Mouse (Mus musculus) adrenal gland, postnatal 0 days (tissue): ENCODE results near the gene Ncaph2. TPM values are rescaled to one million over a fixed set of nuclear protein-coding genes. Genes with fewer than 3 reads are reported as not detected.

Experiments used
- microRNA-seq: library from miRNA; unstranded; fragments of <30 nt; microRNA quantifications from one replicate; pipeline ENCODE4, GENCODE M21; 2016; ENCODE audit warnings: borderline replicate concordance; ENCODE audit not compliant: insufficient number of aligned reads
- polyA plus RNA-seq: library from polyadenylated mRNA; unstranded; fragments of >200 nt; fragmentation: Nextera tagmentation; extraction: Ambion mirVana; gene quantifications from 2 replicates; pipeline ENCODE4 v1.2.1, GENCODE M21; 2015

The Ncaph2 gene
- 106 and 112 TPM in 2 replicates for polyA plus RNA-seq

GRCm38 (mm10) chr15:89355241-89356187 lies at the start of gene Ncaph2, which contains the start of gene Lmf2:
Gene Ncaph2, plus strand, starts transcription at chr15:89355719.
Gene Lmf2, minus strand, starts transcription at chr15:89355659.

GRCm38 (mm10) chr15:89315190-89315731 lies 40.3 kb upstream of the Ncaph2 start, which contains the start of gene Sbf1:
Gene Sbf1, minus strand, starts transcription at chr15:89315311.

GRCm38 (mm10) chr15:89322670-89323522 lies 32.6 kb upstream of the Ncaph2 start, which contains the start of gene Adm2:
Gene Adm2, plus strand, starts transcription at chr15:89322720.

DNA sequence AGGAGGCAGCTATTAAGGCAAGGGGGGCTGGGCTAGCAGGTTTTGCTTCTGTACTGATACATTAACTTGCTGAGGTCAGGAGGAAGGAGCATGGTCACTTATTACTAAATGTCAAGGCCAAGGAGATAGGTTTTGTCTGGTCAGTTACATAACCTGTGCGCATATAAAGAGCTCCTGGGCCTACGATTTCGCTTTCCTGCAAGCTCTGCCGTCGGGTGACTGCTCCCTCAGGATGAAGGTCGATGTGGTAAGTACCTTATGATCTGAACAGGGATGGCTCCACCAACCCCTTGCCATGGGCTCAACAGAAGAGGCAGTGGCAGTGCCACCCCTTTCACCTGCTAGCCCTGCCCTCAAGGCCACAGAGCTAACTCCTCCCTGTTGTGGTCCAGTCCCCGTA lies 21.2 kb upstream of the Ncaph2 start, which contains the start of gene Miox:
Gene Miox (plus strand): TSS at position 128 of the 400 bp plus-strand sequence.

GRCm38 (mm10) chr15:89373762-89374248 lies 18.3 kb downstream of the Ncaph2 start, which contains the start of gene Sco2:
Gene Sco2, minus strand, starts transcription at chr15:89373846.

DNA sequence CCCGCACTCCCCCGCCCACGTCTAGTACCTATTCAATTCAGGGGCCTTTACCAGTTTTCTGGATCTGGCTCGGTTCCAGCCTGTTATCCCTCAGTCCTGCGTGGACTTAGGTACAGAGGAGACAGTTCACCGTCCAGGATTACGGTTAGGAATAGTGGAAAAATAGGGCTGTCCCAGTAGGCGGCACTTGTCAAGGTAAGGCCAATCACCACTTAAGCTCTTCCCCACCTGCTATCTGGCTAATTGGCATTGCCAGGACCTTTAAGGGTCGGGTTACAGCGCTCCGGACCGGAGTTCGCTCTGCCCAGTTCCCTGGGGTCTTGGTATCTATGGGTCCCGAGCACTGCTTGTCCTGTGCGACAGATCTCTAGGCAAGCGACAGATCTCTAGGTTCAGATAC lies 21.4 kb downstream of the Ncaph2 start, which contains the start of gene Tymp:
Gene Tymp (minus strand): TSS at position 83 of the 400 bp plus-strand sequence.

DNA sequence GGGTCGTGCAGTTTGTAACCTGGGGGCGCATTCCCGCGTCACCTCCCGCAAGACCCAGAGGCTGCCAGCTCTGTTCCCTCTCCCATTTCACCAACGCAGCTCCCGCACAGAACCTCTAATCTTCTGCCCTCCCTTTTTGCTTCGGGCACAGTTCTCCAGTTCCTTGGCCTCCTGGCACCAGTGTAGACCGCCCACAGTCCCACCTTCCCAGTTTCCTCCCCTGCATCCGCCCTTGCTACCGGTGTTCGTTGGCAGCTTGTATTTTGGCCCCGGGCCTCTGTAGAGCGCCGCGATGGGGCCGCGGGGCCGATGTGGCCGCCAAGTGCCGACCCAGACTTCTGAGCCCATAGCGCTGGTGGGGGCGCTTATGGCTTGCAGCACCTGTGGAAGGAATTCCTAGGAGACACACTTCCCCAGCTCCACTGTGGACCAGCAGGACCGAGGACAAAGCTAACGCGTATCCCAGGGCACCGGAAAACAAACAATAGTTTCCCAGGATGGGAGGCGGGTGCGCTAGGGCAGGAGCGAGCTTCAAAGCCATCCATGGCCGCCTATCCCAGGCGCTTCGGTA lies 23.4 kb downstream of the Ncaph2 start, which contains the start of gene Odf3b:
Gene Odf3b (minus strand): TSS at position 452 of the 571 bp plus-strand sequence.

GRCm38 (mm10) chr15:89384617-89385016 lies 29.1 kb downstream of the Ncaph2 start, which contains the start of gene Klhdc7b:
Gene Klhdc7b, plus strand, starts transcription at chr15:89384917.

DNA sequence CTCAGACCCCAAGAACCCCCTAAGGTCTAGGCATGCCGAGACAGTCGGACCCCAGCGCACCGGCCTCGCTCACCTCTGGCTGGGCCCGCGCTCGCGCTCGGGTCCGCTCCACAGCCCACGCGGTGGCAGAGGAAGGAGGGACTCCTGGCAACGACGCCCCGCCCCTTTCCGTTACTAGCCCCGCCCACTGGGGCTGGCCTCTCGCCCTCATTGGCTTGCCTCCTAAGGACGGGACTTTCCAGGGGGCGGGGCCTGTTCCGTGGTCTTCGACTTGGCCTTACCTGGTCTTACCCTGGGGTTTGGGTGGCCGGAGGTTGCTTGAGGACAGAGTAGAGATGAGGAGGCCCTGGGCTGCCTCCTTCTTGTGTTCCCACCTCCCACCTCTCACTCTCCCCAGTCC lies 54.6 kb downstream of the Ncaph2 start, which contains the start of gene Syce3:
Gene Syce3 (minus strand): TSS at position 386 of the 400 bp plus-strand sequence.

Small RNA genes lying within 50 kb of the gene (microRNA-seq; reads per million reads assigned to microRNA genes)
- gene Mir6959, result not detected

Other genes with a start within 250 kb of the Ncaph2 start
- gene Tubgcp6, start 232.6 kb upstream of the Ncaph2 start, polyA plus RNA-seq, result 4.6 and 5.7 TPM in 2 replicates
- gene Hdac10, start 227.0 kb upstream of the Ncaph2 start, polyA plus RNA-seq, result 12.6 and 15.6 TPM in 2 replicates
- 6.6 and 7.4 TPM in 2 replicates for gene Mapk12, start 215.0 kb upstream of the Ncaph2 start, polyA plus RNA-seq
- gene Mapk11, start 206.1 kb upstream of the Ncaph2 start, polyA plus RNA-seq, result 6.2 and 8.2 TPM in 2 replicates
- 70.4 and 71.3 TPM in 2 replicates for gene Plxnb2, start 174.9 kb upstream of the Ncaph2 start, polyA plus RNA-seq
- 6.5 and 8.6 TPM in 2 replicates for gene Dennd6b, start 159.2 kb upstream of the Ncaph2 start, polyA plus RNA-seq
- 22.2 and 28.0 TPM in 2 replicates for gene Ppp6r2, start 144.2 kb upstream of the Ncaph2 start, polyA plus RNA-seq
- 27.9 and 28.9 TPM in 2 replicates for gene Sbf1, start 40.4 kb upstream of the Ncaph2 start, polyA plus RNA-seq
- not detected in 2 replicates for gene Adm2, start 33.0 kb upstream of the Ncaph2 start, polyA plus RNA-seq
- gene Miox, start 21.3 kb upstream of the Ncaph2 start, polyA plus RNA-seq, result 0.91 and 1.5 TPM in 2 replicates
- gene Lmf2, start 60 bp upstream of the Ncaph2 start, polyA plus RNA-seq, result 29.0 and 38.5 TPM in 2 replicates
- gene Sco2, start 18.1 kb downstream of the Ncaph2 start, polyA plus RNA-seq, result 5.9 and 6.7 TPM in 2 replicates
- 1.3 and 2.4 TPM in 2 replicates for gene Tymp, start 21.3 kb downstream of the Ncaph2 start, polyA plus RNA-seq
- 0.16 and 0.48 TPM in 2 replicates for gene Odf3b, start 23.6 kb downstream of the Ncaph2 start, polyA plus RNA-seq
- gene Klhdc7b, start 29.2 kb downstream of the Ncaph2 start, polyA plus RNA-seq, result not detected in 2 replicates
- gene Syce3, start 54.8 kb downstream of the Ncaph2 start, polyA plus RNA-seq, result 0.46 and 1.8 TPM in 2 replicates
- 1.1 and 1.4 TPM in 2 replicates for gene Cpt1b, start 70.1 kb downstream of the Ncaph2 start, polyA plus RNA-seq
- gene C730034F03Rik, start 73.9 kb downstream of the Ncaph2 start, polyA plus RNA-seq, result 1.2 and 2.9 TPM in 2 replicates
- gene Gm44502, start 74.0 kb downstream of the Ncaph2 start, polyA plus RNA-seq, result not detected in 2 replicates
- 48.1 and 65.3 TPM in 2 replicates for gene Chkb, start 74.2 kb downstream of the Ncaph2 start, polyA plus RNA-seq
- 9.4 and 18.1 TPM in 2 replicates for gene Mapk8ip2, start 98.2 kb downstream of the Ncaph2 start, polyA plus RNA-seq
- 21.2 and 25.4 TPM in 2 replicates for gene Arsa, start 121.7 kb downstream of the Ncaph2 start, polyA plus RNA-seq
- 1.6 and 2.0 TPM in 2 replicates for gene Shank3, start 143.9 kb downstream of the Ncaph2 start, polyA plus RNA-seq
- gene Acr, start 212.6 kb downstream of the Ncaph2 start, polyA plus RNA-seq, result 0.43 TPM in 2 replicates
- gene Rabl2, start 236.2 kb downstream of the Ncaph2 start, polyA plus RNA-seq, result 21.2 and 23.0 TPM in 2 replicates